Mouse (Mus musculus): Measurements from ENCODE around the gene Chd2. TPM values are rescaled to one million over a fixed set of nuclear protein-coding genes. Genes with fewer than 3 reads are reported as not detected.
A peak's percentile ranks its signal among the peaks of the same experiment; 100 is the strongest.
"Not testable (repeated sequence)": the region's sequence is repeated elsewhere in the genome, so short reads cannot be mapped to it uniquely, and the experiment has no call there.

Chd2 gene
- total RNA-seq (2017), result 241 to 361 TPM (median 252 TPM) in 3 replicates

GRCm38 (mm10) chr7:73541412-73542130 is at the start of gene Chd2:
Gene Chd2 (minus strand): TSS chr7:73541830.
- ATAC-seq (replicated peaks; ENCODE audit: insufficient number of reproducible peaks, low FRiP score, low TSS enrichment, poor library complexity, severe bottlenecking), result peak; percentile 49; the same call in 1 of the 2 replicates

GRCm38 (mm10) chr7:73590757-73591156 is 49.1 kb upstream of the Chd2 start:
- ATAC-seq (replicated peaks; ENCODE audit: insufficient number of reproducible peaks, low FRiP score, low TSS enrichment, poor library complexity, severe bottlenecking), result no peak

GRCm38 (mm10) chr7:73589208-73589771 is 47.7 kb upstream of the Chd2 start:
- ATAC-seq (replicated peaks; ENCODE audit: insufficient number of reproducible peaks, low FRiP score, low TSS enrichment, poor library complexity, severe bottlenecking), result no peak

GRCm38 (mm10) chr7:73588351-73588906 is 46.8 kb upstream of the Chd2 start:
- no peak for ATAC-seq (replicated peaks; ENCODE audit: insufficient number of reproducible peaks, low FRiP score, low TSS enrichment, poor library complexity, severe bottlenecking)

GRCm38 (mm10) chr7:73586717-73587116 is 45.1 kb upstream of the Chd2 start:
- ATAC-seq (replicated peaks; ENCODE audit: insufficient number of reproducible peaks, low FRiP score, low TSS enrichment, poor library complexity, severe bottlenecking), result no peak

GRCm38 (mm10) chr7:73586206-73586605 is 44.6 kb upstream of the Chd2 start:
- no peak for ATAC-seq (replicated peaks; ENCODE audit: insufficient number of reproducible peaks, low FRiP score, low TSS enrichment, poor library complexity, severe bottlenecking)

- no peak for ATAC-seq (replicated peaks; ENCODE audit: insufficient number of reproducible peaks, low FRiP score, low TSS enrichment, poor library complexity, severe bottlenecking)
Measured at GRCm38 (mm10) chr7:73585114-73586032, 43.7 kb upstream of the Chd2 start.

GRCm38 (mm10) chr7:73584009-73584995 is 42.7 kb upstream of the Chd2 start:
- peak; percentile 51; the same call in 1 of the 2 replicates for ATAC-seq (replicated peaks; ENCODE audit: insufficient number of reproducible peaks, low FRiP score, low TSS enrichment, poor library complexity, severe bottlenecking)

GRCm38 (mm10) chr7:73583400-73583799 is 41.8 kb upstream of the Chd2 start:
- ATAC-seq (replicated peaks; ENCODE audit: insufficient number of reproducible peaks, low FRiP score, low TSS enrichment, poor library complexity, severe bottlenecking), result no peak

- no peak for ATAC-seq (replicated peaks; ENCODE audit: insufficient number of reproducible peaks, low FRiP score, low TSS enrichment, poor library complexity, severe bottlenecking)
Measured at GRCm38 (mm10) chr7:73581836-73582375, 40.3 kb upstream of the Chd2 start.

- no peak for ATAC-seq (replicated peaks; ENCODE audit: insufficient number of reproducible peaks, low FRiP score, low TSS enrichment, poor library complexity, severe bottlenecking)
Measured at GRCm38 (mm10) chr7:73579072-73579731, 37.6 kb upstream of the Chd2 start.

- ATAC-seq (replicated peaks; ENCODE audit: insufficient number of reproducible peaks, low FRiP score, low TSS enrichment, poor library complexity, severe bottlenecking), result no peak
Measured at GRCm38 (mm10) chr7:73577888-73578421, 36.3 kb upstream of the Chd2 start.

- ATAC-seq (replicated peaks; ENCODE audit: insufficient number of reproducible peaks, low FRiP score, low TSS enrichment, poor library complexity, severe bottlenecking), result no peak
Measured at GRCm38 (mm10) chr7:73576101-73576936, 34.7 kb upstream of the Chd2 start.

- no peak for ATAC-seq (replicated peaks; ENCODE audit: insufficient number of reproducible peaks, low FRiP score, low TSS enrichment, poor library complexity, severe bottlenecking)
Measured at GRCm38 (mm10) chr7:73575257-73575656, 33.6 kb upstream of the Chd2 start.

- not testable (repeated sequence) for ATAC-seq (replicated peaks; ENCODE audit: insufficient number of reproducible peaks, low FRiP score, low TSS enrichment, poor library complexity, severe bottlenecking)
Measured at GRCm38 (mm10) chr7:73574673-73575072, 33.0 kb upstream of the Chd2 start.

- peak; percentile 86; the same call in 1 of the 2 replicates for ATAC-seq (replicated peaks; ENCODE audit: insufficient number of reproducible peaks, low FRiP score, low TSS enrichment, poor library complexity, severe bottlenecking)
Measured at GRCm38 (mm10) chr7:73572571-73572970, 30.9 kb upstream of the Chd2 start.
